In the genomic region with DNA sequence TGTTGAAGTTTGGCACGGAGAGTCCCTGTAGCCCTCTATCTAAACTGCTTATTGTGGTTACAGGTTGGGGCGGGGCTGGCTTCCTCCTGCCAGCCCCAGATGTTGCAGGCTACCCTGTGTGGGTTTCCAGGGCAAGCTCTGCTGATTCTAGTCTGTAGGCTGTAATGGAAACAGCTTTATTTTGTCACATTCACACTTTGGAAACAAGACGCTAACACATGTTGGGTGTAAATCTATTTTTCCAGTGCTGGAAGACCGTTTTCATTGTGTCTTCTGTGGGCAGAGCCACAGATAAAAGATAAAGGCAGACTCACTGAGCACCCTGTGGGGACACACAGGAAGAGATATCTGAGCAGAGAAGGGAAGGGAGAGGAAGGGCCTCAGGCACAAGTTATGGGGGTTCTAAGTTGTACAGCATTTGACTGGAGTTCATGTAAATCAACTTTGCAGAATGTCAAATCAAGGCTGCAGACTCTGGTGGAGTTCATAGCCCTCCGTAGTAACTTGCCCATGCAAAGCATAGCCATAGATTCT, we compare ENCODE assay signal across 12 mouse cellular contexts. TPM values are rescaled to one million over a fixed set of nuclear protein-coding genes. Genes with fewer than 3 reads are reported as not detected.
DNase-seq lines count a peak whose midpoint lies in the region; ATAC-seq and TF ChIP-seq lines count a peak whose summit lies in the region.
"Had no signal": no experiment of that assay in that cellular context is flagged by ENCODE, and none has a peak within 500 bp of the region (broad histone marks: within the 10 kb centered on the region; RNA-seq: fewer than 3 reads in every experiment).

No protein-coding gene starts in this region.

- H3K4me1 ChIP-seq in G1E (ENCODE audit: insufficient read depth, low read depth, low read length): peaks cover 43% of the 10 kb centered on the region
- H3K4me1 ChIP-seq in megakaryocyte, embryonic 14.5 days: peaks cover 41% of the 10 kb centered on the region
- H3K4me1 ChIP-seq in hindbrain, embryonic 11.5 days (replicated peaks; ENCODE audit: control insufficient read depth, insufficient read depth, low read length): no peaks in the 10 kb centered on the region
- H3K4me1 ChIP-seq: lung, embryonic 15.5 days had no signal

- no peak for TF ChIP-seq CTCF in G1E (IDR thresholded peaks at IDR 0.05; ENCODE audit: low read depth, low read length)

- intact Hi-C loops in gastrocnemius, postnatal 14 days (cut with DNase I; ENCODE audit: low total_unique reads): no loop called here

- no peak overlapping the region; the same call in 1 of the 2 replicates for H3K4me3 ChIP-seq in G1E (ENCODE audit: low read depth, low read length)
- peak overlapping the region; percentile 62 for H3K4me3 ChIP-seq in megakaryocyte, embryonic 14.5 days (replicated peaks)
- no peak overlapping the region for H3K4me3 ChIP-seq in hindbrain, embryonic 11.5 days (ENCODE audit: low read depth, low read length)
- H3K4me3 ChIP-seq: heart, adult 2 months; lung, embryonic 15.5 days; myocyte had no signal

- no peaks in the 10 kb centered on the region for H3K27me3 ChIP-seq in G1E (ENCODE audit: insufficient read depth, low read length)
- H3K27me3 ChIP-seq in megakaryocyte, embryonic 14.5 days (replicated peaks): no peaks in the 10 kb centered on the region
- H3K27me3 ChIP-seq in hindbrain, embryonic 11.5 days (ENCODE audit: control insufficient read depth, insufficient read depth, low read length): no peaks in the 10 kb centered on the region
- H3K27me3 ChIP-seq: lung, embryonic 15.5 days had no signal

- H3K4me2 ChIP-seq in hindbrain, embryonic 11.5 days (replicated peaks; ENCODE audit: low read depth, low read length): no peak overlapping the region
- H3K4me2 ChIP-seq: lung, embryonic 15.5 days had no signal

- 86% methylated on average over 5 of the region's 5 CpGs for WGBS in hindbrain, embryonic 11.5 days

- no peaks in the 10 kb centered on the region for H3K9me3 ChIP-seq in G1E (replicated peaks)
- H3K9me3 ChIP-seq in megakaryocyte, embryonic 14.5 days: no peaks in the 10 kb centered on the region
- H3K9me3 ChIP-seq in hindbrain, embryonic 11.5 days (ENCODE audit: control insufficient read depth, low read length): no peaks in the 10 kb centered on the region
- H3K9me3 ChIP-seq: lung, embryonic 15.5 days had no signal

- peak; percentile 36 for DNase-seq in G1E (ENCODE audit: low spot score)
- DNase-seq in thymus, postnatal 0 days (ENCODE audit: low spot score): peak; percentile 87
- no peak for DNase-seq in hindbrain, embryonic 11.5 days (ENCODE audit: low spot score)
- DNase-seq in retina, postnatal 1 day: no peak
- no peak for DNase-seq in gastrocnemius, postnatal 14 days
- DNase-seq: cerebellum, adult 11 months had no signal

- ATAC-seq in G1E (ENCODE audit: extremely low read depth, insufficient number of reproducible peaks, low FRiP score, poor library complexity, severe bottlenecking): peak; percentile 81
- ATAC-seq in erythroblast, adult 5-6 weeks (replicated peaks; ENCODE audit: low FRiP score, poor library complexity, severe bottlenecking): peak; percentile 52; the same call in 1 of the 2 replicates
- ATAC-seq in hindbrain, embryonic 11.5 days (ENCODE audit: low FRiP score): no peak
- ATAC-seq: hindbrain, postnatal 0 days had no signal

- no peak overlapping the region for H3K9ac ChIP-seq in hindbrain, embryonic 11.5 days (ENCODE audit: low read depth, low read length)
- H3K9ac ChIP-seq: lung, embryonic 15.5 days had no signal

- H3K27ac ChIP-seq in hindbrain, embryonic 11.5 days (ENCODE audit: low read depth, low read length): no peak overlapping the region
- H3K27ac ChIP-seq: heart, adult 2 months; hindbrain, postnatal 0 days; lung, embryonic 15.5 days had no signal

- H3K36me3 ChIP-seq in G1E (replicated peaks): no peaks in the 10 kb centered on the region
- no peaks in the 10 kb centered on the region for H3K36me3 ChIP-seq in megakaryocyte, embryonic 14.5 days (replicated peaks; ENCODE audit: low read length)
- no peaks in the 10 kb centered on the region for H3K36me3 ChIP-seq in hindbrain, embryonic 11.5 days (ENCODE audit: control insufficient read depth, insufficient read depth, low read length)
- H3K36me3 ChIP-seq: lung, embryonic 15.5 days had no signal

RNA-seq across cellular contexts. Expression of gene Zpbp, which starts 59.8 kb away (rescaled TPM):
- total RNA-seq in G1E (2014; fragmentation: Nextera tagmentation): 0.29 and 0.90 TPM in 2 replicates
- 0.44 and 0.81 TPM in 2 replicates for total RNA-seq in G1E (2017)
- polyA plus RNA-seq in G1E (2012): 0.11 and 0.13 TPM in 2 replicates
- total RNA-seq in erythroblast, adult 5-6 weeks (2015; ENCODE audit: low replicate concordance): 1.2 and 1.9 TPM in 2 replicates
- 0.34 TPM in 1 of 2 replicates, not detected in the other for total RNA-seq in erythroblast, adult 5-6 weeks (2017; ENCODE audit: low replicate concordance)
- polyA plus RNA-seq in megakaryocyte, embryonic 14.5 days (2012; ENCODE audit: insufficient read depth, low replicate concordance): not detected in 2 replicates
- 1.5 and 1.6 TPM in 2 replicates for polyA plus RNA-seq in thymus, postnatal 0 days (2015; fragmentation: Nextera tagmentation; extraction: Ambion mirVana)
- 0.47 and 0.73 TPM in 2 replicates for polyA plus RNA-seq in hindbrain, embryonic 11.5 days (2014; fragmentation: Nextera tagmentation; extraction: Ambion mirVana)
- total RNA-seq in gastrocnemius, postnatal 14 days (2021): under 1 TPM; 0.24 to 0.33 TPM
- polyA plus RNA-seq: myocyte had no signal

Comparison
In these comparisons a context has a peak if more than half of its experiments do, and no peak if none do; other contexts are left out.
1. DNase-seq: peak in G1E (single experiment) and thymus, postnatal 0 days (single experiment); none in hindbrain, embryonic 11.5 days (single experiment), retina, postnatal 1 day (single experiment) and gastrocnemius, postnatal 14 days (single experiment).